Mouse (Mus musculus) C2C12 (cell line): ENCODE measurements around the gene Trio. TPM values are rescaled to one million over a fixed set of nuclear protein-coding genes. Genes with fewer than 3 reads are reported as not detected.
A peak's percentile ranks its signal among the peaks of the same experiment; 100 is the strongest.

Experiments used
- H3K27me3 ChIP-seq: one replicate; pipeline ENCODE4 v1.6.1; 2011; ENCODE audit not compliant: control insufficient read depth, insufficient read depth, insufficient read length
- H3K36me3 ChIP-seq: one replicate; pipeline ENCODE4 v1.6.1; 2011; ENCODE audit not compliant: control insufficient read depth, insufficient read depth
- H3K4me3 ChIP-seq: one replicate; pipeline ENCODE4 v1.5.1; 2011; ENCODE audit warnings: mild to moderate bottlenecking, control low read depth; ENCODE audit not compliant: poor library complexity, insufficient read depth, severe bottlenecking
- H3K79me2 ChIP-seq: one replicate; pipeline ENCODE4 v1.6.1; 2011; ENCODE audit not compliant: control insufficient read depth, insufficient read depth
- H3K79me3 ChIP-seq: one replicate; pipeline ENCODE4 v1.6.1; 2011; ENCODE audit warnings: low read depth, control low read depth
- H3ac ChIP-seq: one replicate; pipeline ENCODE3; 2011; ENCODE audit warnings: low read depth; ENCODE audit not compliant: control insufficient read depth, insufficient read length
- CEBPB ChIP-seq: IDR thresholded peaks from one replicate; pipeline ENCODE4 v1.6.1; 2011; ENCODE audit warnings: low read depth, mild to moderate bottlenecking, control low read depth, moderate library complexity
- CTCF ChIP-seq: IDR thresholded peaks from one replicate; pipeline ENCODE4 v1.5.1; 2011; ENCODE audit not compliant: control insufficient read depth, insufficient read depth, insufficient read length
- FOSL1 ChIP-seq: IDR thresholded peaks from one replicate; pipeline ENCODE4 v1.8.0; 2011; ENCODE audit warnings: mild to moderate bottlenecking, low read length; ENCODE audit not compliant: poor library complexity, insufficient read depth, severe bottlenecking
- MAX ChIP-seq: IDR thresholded peaks from one replicate; pipeline ENCODE4 v1.6.1; 2011; ENCODE audit warnings: mild to moderate bottlenecking, control low read depth
- MYOD1 ChIP-seq: IDR thresholded peaks from one replicate; pipeline ENCODE4 v1.6.1; 2011; ENCODE audit warnings: low read depth; ENCODE audit not compliant: control insufficient read depth, insufficient read length
- MYOG ChIP-seq: IDR thresholded peaks from one replicate; pipeline ENCODE4 v1.6.1; 2011; ENCODE audit not compliant: control insufficient read depth, insufficient read length; ENCODE audit errors: extremely low read depth
- USF1 ChIP-seq: IDR thresholded peaks from one replicate; pipeline ENCODE4 v1.6.1; 2011; ENCODE audit warnings: low read depth, mild to moderate bottlenecking, control low read depth, moderate library complexity
- polyA plus RNA-seq: library from polyadenylated mRNA; unstranded; fragments of >200 nt; fragmentation: generic; extraction: Trizol; gene quantifications from one replicate; pipeline ENCODE4 v1.2.1, GENCODE M21; 2012; ENCODE audit warnings: missing spikeins

Gene Trio
- polyA plus RNA-seq, 1 experiment, result 26.2 TPM

GRCm38 (mm10) chr15:27898795-27899406 lies 126.7 kb downstream of the Trio start:
- no peak for TF ChIP-seq USF1
- no peak for TF ChIP-seq MYOG
- TF ChIP-seq FOSL1, result no peak
- TF ChIP-seq CEBPB, result no peak
- no peak for TF ChIP-seq MAX
- no peaks in the 10 kb centered on the region for H3K27me3 ChIP-seq
- H3K79me3 ChIP-seq, result no peaks in the 10 kb centered on the region
- peaks cover 99% of the 10 kb centered on the region for H3K36me3 ChIP-seq
- peaks cover 20% of the 10 kb centered on the region for H3K79me2 ChIP-seq
- H3K4me3 ChIP-seq, result no peak overlapping the region
- no peak overlapping the region for H3ac ChIP-seq

DNA sequence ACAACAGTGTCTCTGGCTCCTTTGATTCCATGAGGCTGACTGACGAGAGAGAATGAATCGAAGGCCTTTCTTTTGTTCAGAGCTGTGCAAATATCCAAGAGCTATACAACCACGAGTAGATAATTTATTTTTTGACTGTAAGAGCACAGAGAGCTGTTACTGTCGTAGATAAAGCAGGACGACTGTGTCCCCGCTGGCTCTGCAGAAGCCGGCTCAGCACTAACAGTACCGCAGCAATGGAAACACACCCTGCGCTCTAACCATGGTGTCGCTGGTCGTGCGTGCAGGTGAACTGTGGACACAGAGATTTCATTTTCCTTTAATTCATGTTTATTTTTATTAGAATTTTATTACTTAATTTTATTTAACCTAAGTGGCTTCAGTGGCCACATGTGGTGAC lies 131.5 kb downstream of the Trio start:
- Histone ChIP-seq H3ac (no peak overlapping the region), H3K36me3 (peaks cover 93% of the 10 kb centered on the region), H3K4me3 (no peak overlapping the region), H3K79me3 (no peaks in the 10 kb centered on the region), H3K27me3 (no peaks in the 10 kb centered on the region), H3K79me2 (no peaks in the 10 kb centered on the region)
- no peak for TF ChIP-seq MYOD1
- TF ChIP-seq MAX, result no peak
- TF ChIP-seq USF1, result no peak

DNA sequence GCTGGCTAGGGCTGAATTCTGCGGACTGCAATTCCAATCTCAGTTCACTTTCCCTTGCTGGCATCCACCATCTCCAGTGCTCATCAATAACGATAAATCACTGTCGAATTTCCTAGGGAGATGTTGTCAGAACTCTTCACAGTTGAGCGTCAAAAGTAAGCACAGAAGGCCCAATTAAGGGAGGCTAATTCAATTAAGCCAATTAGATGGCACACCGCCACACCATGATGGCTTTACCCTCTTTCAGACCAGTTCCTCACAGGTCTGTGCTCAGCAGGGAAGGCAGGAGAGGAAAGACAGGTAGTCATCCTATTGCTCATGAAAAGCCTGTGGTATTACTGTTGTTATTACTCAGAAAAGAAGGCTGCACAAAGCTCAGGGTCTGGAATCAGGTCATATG lies 133.6 kb downstream of the Trio start:
- TF ChIP-seq MYOG, result no peak
- no peak for TF ChIP-seq USF1
- TF ChIP-seq MYOD1, result no peak
- no peak for TF ChIP-seq FOSL1
- no peak for TF ChIP-seq CEBPB
- TF ChIP-seq CTCF, result no peak
- TF ChIP-seq MAX, result no peak
- no peaks in the 10 kb centered on the region for H3K79me2 ChIP-seq
- H3K27me3 ChIP-seq, result no peaks in the 10 kb centered on the region
- H3K4me3 ChIP-seq, result no peak overlapping the region
- H3K36me3 ChIP-seq, result peaks cover 92% of the 10 kb centered on the region
- H3K79me3 ChIP-seq, result no peaks in the 10 kb centered on the region
- H3ac ChIP-seq, result no peak overlapping the region

DNA sequence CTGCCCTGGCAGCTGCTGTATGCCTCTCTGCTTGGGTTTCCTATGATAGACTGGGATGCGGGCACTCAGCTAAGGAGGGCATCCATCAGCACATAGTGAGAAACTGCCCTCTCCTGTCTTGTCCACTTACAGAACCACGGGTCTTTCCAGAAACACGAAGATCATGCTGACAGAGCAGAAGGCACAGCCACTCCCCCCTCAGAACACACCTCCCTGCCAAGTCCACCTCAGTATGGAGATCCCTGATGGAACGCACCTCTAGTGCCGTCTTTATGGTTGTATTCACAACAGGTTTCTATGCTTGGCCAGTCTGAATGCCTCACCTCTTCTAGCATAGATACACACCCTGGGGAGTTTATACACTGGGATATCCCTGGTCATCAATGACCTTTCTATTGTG lies 135.0 kb downstream of the Trio start:
- Histone ChIP-seq H3K4me3 (no peak overlapping the region), H3K79me3 (no peaks in the 10 kb centered on the region), H3K36me3 (peaks cover 92% of the 10 kb centered on the region), H3K27me3 (no peaks in the 10 kb centered on the region), H3K79me2 (no peaks in the 10 kb centered on the region), H3ac (no peak overlapping the region)
- no peak for TF ChIP-seq MYOD1
- no peak for TF ChIP-seq FOSL1
- TF ChIP-seq MYOG, result no peak
- no peak for TF ChIP-seq USF1
- no peak for TF ChIP-seq CEBPB

- TF ChIP-seq FOSL1, result no peak
- peak; percentile 45 for TF ChIP-seq CTCF
- Histone ChIP-seq H3K27me3 (no peaks in the 10 kb centered on the region), H3ac (no peak overlapping the region), H3K36me3 (peaks cover 90% of the 10 kb centered on the region), H3K79me2 (no peaks in the 10 kb centered on the region), H3K4me3 (no peak overlapping the region), H3K79me3 (no peaks in the 10 kb centered on the region)
Measured at GRCm38 (mm10) chr15:27888153-27888552, 137.5 kb downstream of the Trio start.

- H3K79me2 ChIP-seq, result no peaks in the 10 kb centered on the region
- no peaks in the 10 kb centered on the region for H3K79me3 ChIP-seq
- H3K36me3 ChIP-seq, result peaks cover 96% of the 10 kb centered on the region
- no peak overlapping the region for H3ac ChIP-seq
- H3K4me3 ChIP-seq, result no peak overlapping the region
- no peaks in the 10 kb centered on the region for H3K27me3 ChIP-seq
- TF ChIP-seq MYOG, result no peak
- TF ChIP-seq MYOD1, result no peak
- TF ChIP-seq MAX, result no peak
- TF ChIP-seq USF1, result no peak
- no peak for TF ChIP-seq FOSL1
- TF ChIP-seq CEBPB, result no peak
- no peak for TF ChIP-seq CTCF
Measured at GRCm38 (mm10) chr15:27886992-27887391, 138.7 kb downstream of the Trio start.
